In genomic region chr2:39399523-39399922, GRCm38 (mm10) we compare ENCODE assay signal across 13 mouse cellular contexts.
A peak's percentile ranks its signal among the peaks of the same experiment; 100 is the strongest.
DNase-seq lines count a peak whose midpoint lies in the region; ATAC-seq and TF ChIP-seq lines count a peak whose summit lies in the region.
"Had no signal": no experiment of that assay in that cellular context is flagged by ENCODE, and none has a peak within 500 bp of the region (broad histone marks: within the 10 kb centered on the region; RNA-seq: fewer than 3 reads in every experiment).

No protein-coding gene starts in this region.

- no peak for TF ChIP-seq EP300 in liver, postnatal 0 days (IDR thresholded peaks at IDR 0.05; ENCODE audit: low read depth)
- TF ChIP-seq EP300 in stomach, postnatal 0 days (optimal IDR thresholded peaks at IDR 0.05): no peak

- 66% methylated on average over 2 of the region's 2 CpGs for WGBS in liver, postnatal 0 days (ENCODE audit: insufficient replicate concordance)
- 70% methylated on average over 2 of the region's 2 CpGs for WGBS in stomach, postnatal 0 days

- no peaks in the 10 kb centered on the region for H3K4me1 ChIP-seq in liver, postnatal 0 days (ENCODE audit: insufficient read depth)
- no peaks in the 10 kb centered on the region for H3K4me1 ChIP-seq in G1E (ENCODE audit: insufficient read depth, low read depth, low read length)
- H3K4me1 ChIP-seq in stomach, postnatal 0 days (replicated peaks; ENCODE audit: control insufficient read depth, insufficient read depth): no peaks in the 10 kb centered on the region

- H3K9me3 ChIP-seq in liver, postnatal 0 days (ENCODE audit: low read length): peaks cover 2% of the 10 kb centered on the region; the same call in 1 of the 2 replicates
- H3K9me3 ChIP-seq in G1E (replicated peaks): no peaks in the 10 kb centered on the region
- no peaks in the 10 kb centered on the region for H3K9me3 ChIP-seq in stomach, postnatal 0 days (ENCODE audit: control insufficient read depth, low read length)

- no peak overlapping the region for H3K4me3 ChIP-seq in liver, postnatal 0 days (ENCODE audit: low read depth, low read length)
- H3K4me3 ChIP-seq in G1E (ENCODE audit: low read depth, low read length): no peak overlapping the region
- H3K4me3 ChIP-seq in stomach, postnatal 0 days (ENCODE audit: low read depth, low read length): no peak overlapping the region

- DNase-seq in heart, adult 11 months: peak; percentile 78
- no peak for DNase-seq in heart, adult 18-20 months
- DNase-seq in liver, postnatal 0 days: no peak
- DNase-seq in liver (no peak), G1E (ENCODE audit: low spot score) (no peak)
- no peak for DNase-seq in stomach, postnatal 0 days (ENCODE audit: low spot score)
- DNase-seq in urinary bladder, postnatal 10 days (ENCODE audit: low spot score): no peak
- DNase-seq: cerebellum, adult 11 months; kidney, adult 9 months; lung, adult 18-20 months; right cerebral cortex, adult 18-20 months had no signal

- H3K27ac ChIP-seq in liver, postnatal 0 days (ENCODE audit: low read depth): no peak overlapping the region
- H3K27ac ChIP-seq in stomach, postnatal 0 days (replicated peaks): no peak overlapping the region
- H3K27ac ChIP-seq: hindbrain, embryonic 14.5 days had no signal

- 0 out of 2 replicates have a peak, but pooled peaks have one; percentile 13 for TF ChIP-seq CTCF in liver, postnatal 0 days (IDR thresholded peaks at IDR 0.05; ENCODE audit: low read depth)
- TF ChIP-seq CTCF in G1E (IDR thresholded peaks at IDR 0.05; ENCODE audit: low read depth, low read length): peak; percentile 23; the same call in 1 of the 2 replicates
- peak; percentile 15; the same call in 1 of the 2 replicates for TF ChIP-seq CTCF in stomach, postnatal 0 days (IDR thresholded peaks at IDR 0.05; ENCODE audit: low read depth)

- H3K9ac ChIP-seq in liver, postnatal 0 days (replicated peaks): no peak overlapping the region
- H3K9ac ChIP-seq in stomach, postnatal 0 days (ENCODE audit: low read length): no peak overlapping the region
- H3K9ac ChIP-seq: hindbrain, embryonic 14.5 days had no signal

- ATAC-seq in liver, postnatal 0 days: no peak
- no peak for ATAC-seq in G1E (ENCODE audit: extremely low read depth, insufficient number of reproducible peaks, low FRiP score, poor library complexity, severe bottlenecking)
- no peak for ATAC-seq in stomach, postnatal 0 days (ENCODE audit: low FRiP score, low TSS enrichment)
- ATAC-seq: CD4-positive, CD25-positive, alpha-beta regulatory T cell, adult 4 months had no signal

- H3K4me2 ChIP-seq in liver, postnatal 0 days (ENCODE audit: low read depth, low read length): no peak overlapping the region
- no peak overlapping the region for H3K4me2 ChIP-seq in stomach, postnatal 0 days (replicated peaks; ENCODE audit: low read depth)
- H3K4me2 ChIP-seq: hindbrain, embryonic 14.5 days had no signal

- no peaks in the 10 kb centered on the region for H3K27me3 ChIP-seq in liver, postnatal 0 days (ENCODE audit: insufficient read depth, low read length)
- H3K27me3 ChIP-seq in G1E (ENCODE audit: insufficient read depth, low read length): no peaks in the 10 kb centered on the region
- H3K27me3 ChIP-seq in stomach, postnatal 0 days (ENCODE audit: control insufficient read depth, insufficient read depth, low read length): no peaks in the 10 kb centered on the region

- no peaks in the 10 kb centered on the region for H3K36me3 ChIP-seq in liver, postnatal 0 days (replicated peaks; ENCODE audit: insufficient read depth, low read length)
- no peaks in the 10 kb centered on the region for H3K36me3 ChIP-seq in G1E (replicated peaks)
- H3K36me3 ChIP-seq in stomach, postnatal 0 days (ENCODE audit: control insufficient read depth, insufficient read depth, low read length): no peaks in the 10 kb centered on the region
